Mouse (Mus musculus): ENCODE results near the gene Ccnl2. TPM values are rescaled to one million over a fixed set of nuclear protein-coding genes. Genes with fewer than 3 reads are reported as not detected.

The Ccnl2 gene
- total RNA-seq, 4 experiments from 2014 or later, result 11.6 to 19.5 (median 15.0) TPM

- DNase-seq (ENCODE audit: low spot score in 2 of 2), result no peak
Observed at GRCm38 (mm10) chr4:155861787-155862186, 49.5 kb downstream of the Ccnl2 start.

GRCm38 (mm10) chr4:155863001-155863400, 50.7 kb downstream of the Ccnl2 start, which contains the start of gene Tas1r3:
Gene Tas1r3 (minus strand): TSS chr4:155863362.
- no peak for DNase-seq (ENCODE audit: low spot score in 2 of 2)

GRCm38 (mm10) chr4:155868614-155869298, 56.5 kb downstream of the Ccnl2 start:
- DNase-seq (ENCODE audit: low spot score in 2 of 2), result no peak

- peak; percentile 90 to 95 for DNase-seq (ENCODE audit: low spot score in 2 of 2)
Observed at GRCm38 (mm10) chr4:155869317-155870033, 57.2 kb downstream of the Ccnl2 start, which contains the start of the genes Cptp and Ints11. Gene Cptp (minus strand): TSS chr4:155869440. Gene Ints11 (plus strand): TSS chr4:155869546.

- DNase-seq (ENCODE audit: low spot score in 2 of 2), result no peak
Observed at GRCm38 (mm10) chr4:155871404-155871803, 59.1 kb downstream of the Ccnl2 start.

Small RNAs within 50 kb of the gene (microRNA-seq; reads per million reads assigned to microRNA genes)
- gene Gm27743, result not detected

Other genes starting within 250 kb of the Ccnl2 start
- gene Slc35e2, start 211.1 kb upstream of the Ccnl2 start, total RNA-seq (2022), result 1 to 10 TPM; 2.8 to 3.8 (median 3.4) TPM
- gene Cdk11b, start 187.6 kb upstream of the Ccnl2 start, total RNA-seq (2022), result 10 to 100 TPM; 22.7 to 30.1 (median 27.5) TPM
- not detected for gene Gm10563, start 167.1 kb upstream of the Ccnl2 start, total RNA-seq (2022)
- gene Mmp23, start 159.1 kb upstream of the Ccnl2 start, total RNA-seq (2022), result 1 to 10 TPM in 2 of 4 experiments, under 1 TPM in 2; 0.70 to 1.6 (median 1.1) TPM
- 10 to 100 TPM; 17.8 to 22.6 (median 18.8) TPM for gene Mib2, start 143.3 kb upstream of the Ccnl2 start, total RNA-seq (2022)
- gene Fndc10, start 118.1 kb upstream of the Ccnl2 start, total RNA-seq (2022), result 1 to 10 TPM in 3 of 4 experiments, under 1 TPM in 1; 0.70 to 1.5 (median 1.1) TPM
- 10 to 100 TPM; 37.8 to 42.0 (median 38.2) TPM for gene Ssu72, start 107.7 kb upstream of the Ccnl2 start, total RNA-seq (2022)
- under 1 TPM; 0.19 to 0.62 (median 0.37) TPM for gene Tmem240, start 77.7 kb upstream of the Ccnl2 start, total RNA-seq (2022)
- 10 to 100 TPM; 23.8 to 25.1 (median 23.9) TPM for gene Atad3a, start 51.4 kb upstream of the Ccnl2 start, total RNA-seq (2022)
- 1 to 10 TPM; 4.0 to 8.9 (median 6.2) TPM for gene Vwa1, start 37.8 kb upstream of the Ccnl2 start, total RNA-seq (2022)
- under 1 TPM; 0.21 to 0.72 (median 0.31) TPM for gene Tmem88b, start 26.6 kb upstream of the Ccnl2 start, total RNA-seq (2022)
- not detected for gene Ankrd65, start 22.1 kb upstream of the Ccnl2 start, total RNA-seq (2022)
- gene Mrpl20, start 9.6 kb upstream of the Ccnl2 start, total RNA-seq (2022), result 10 to 100 TPM; 46.2 to 50.5 (median 47.7) TPM
- gene Aurkaip1, start 18.8 kb downstream of the Ccnl2 start, total RNA-seq (2022), result 10 to 100 TPM; 73.1 to 83.9 (median 79.0) TPM
- gene Mxra8, start 27.2 kb downstream of the Ccnl2 start, total RNA-seq (2022), result 10 to 100 TPM; 16.5 to 34.5 (median 24.9) TPM
- 100 to 1,000 TPM; 117 to 124 (median 120) TPM for gene Dvl1, start 34.9 kb downstream of the Ccnl2 start, total RNA-seq (2022)
- gene Tas1r3, start 50.9 kb downstream of the Ccnl2 start, total RNA-seq (2022), result under 1 TPM in 2 of 4 experiments, not detected in 2; 0.11 to 0.12 TPM
- gene Cptp, start 57.0 kb downstream of the Ccnl2 start, total RNA-seq (2022), result 10 to 100 TPM; 11.0 to 18.7 (median 16.1) TPM
- 10 to 100 TPM; 13.0 to 16.8 (median 14.1) TPM for gene Ints11, start 57.1 kb downstream of the Ccnl2 start, total RNA-seq (2022)
- gene Pusl1, start 79.3 kb downstream of the Ccnl2 start, total RNA-seq (2022), result 10 to 100 TPM; 14.2 to 17.0 (median 14.9) TPM
- gene Acap3, start 79.3 kb downstream of the Ccnl2 start, total RNA-seq (2022), result 1 to 10 TPM; 5.6 to 8.3 (median 7.2) TPM
- 10 to 100 TPM; 53.4 to 69.1 (median 58.7) TPM for gene Ube2j2, start 131.3 kb downstream of the Ccnl2 start, total RNA-seq (2022)
- 10 to 100 TPM; 14.6 to 22.4 (median 20.8) TPM for gene C1qtnf12, start 149.8 kb downstream of the Ccnl2 start, total RNA-seq (2022)
- gene B3galt6, start 180.2 kb downstream of the Ccnl2 start, total RNA-seq (2022), result 1 to 10 TPM in 3 of 4 experiments, under 1 TPM in 1; 0.94 to 1.8 (median 1.6) TPM
- gene Sdf4, start 180.4 kb downstream of the Ccnl2 start, total RNA-seq (2022), result 10 to 100 TPM; 68.8 to 85.8 (median 77.5) TPM
- 1 to 10 TPM in 3 of 4 experiments, under 1 TPM in 1; 0.65 to 1.9 (median 1.4) TPM for gene Tnfrsf4, start 201.4 kb downstream of the Ccnl2 start, total RNA-seq (2022)
- not detected for gene Tnfrsf18, start 213.7 kb downstream of the Ccnl2 start, total RNA-seq (2022)
- gene Ttll10, start 246.9 kb downstream of the Ccnl2 start, total RNA-seq (2022), result not detected